Mouse (Mus musculus): ENCODE data around the gene Csnk2b. TPM values are rescaled to one million over a fixed set of nuclear protein-coding genes. Genes with fewer than 3 reads are reported as not detected.

Gene Csnk2b
- total RNA-seq, 2 experiments from 2014 or later, result 170 to 178 TPM

DNA sequence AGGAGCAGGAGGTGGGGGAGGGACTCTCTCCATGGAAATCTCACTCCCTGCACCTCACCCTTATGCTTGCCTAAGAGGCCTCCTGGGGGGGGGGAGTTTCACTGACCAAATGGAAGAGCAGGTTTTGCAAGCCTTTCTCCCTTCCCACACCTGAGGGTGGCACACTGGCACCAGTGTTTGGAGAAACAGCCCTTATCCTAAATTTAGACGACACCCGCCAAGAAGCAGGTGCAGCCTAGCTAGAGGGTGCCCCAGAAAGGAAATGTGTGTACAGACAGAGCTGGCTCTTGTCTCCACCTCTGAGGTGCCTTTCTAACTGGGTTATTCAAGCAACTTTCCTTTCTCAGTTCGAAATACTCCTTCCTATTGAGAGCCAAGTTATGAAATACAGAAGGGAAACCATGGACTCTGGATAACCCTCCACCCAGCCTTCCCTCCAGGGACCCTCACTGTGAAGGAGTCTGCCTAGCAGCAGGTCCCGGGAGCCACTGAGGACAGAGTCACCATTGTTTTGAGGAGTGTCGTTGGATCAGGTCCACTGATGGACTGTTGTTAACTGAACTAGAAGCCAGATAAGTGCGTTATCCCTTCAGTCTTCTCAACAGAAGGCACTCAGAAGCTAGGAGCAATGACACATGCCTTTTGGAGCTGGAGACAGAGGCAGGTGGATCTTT lies 51.2 kb downstream of the Csnk2b start:
- DNase-seq (ENCODE audit: low spot score in 2 of 2), result no peak
- Histone ChIP-seq H3K27ac (no peak overlapping the region), H3K4me3 (no peak overlapping the region)
- no peak for TF ChIP-seq CTCF (conservative IDR thresholded peaks at IDR 0.05)

DNA sequence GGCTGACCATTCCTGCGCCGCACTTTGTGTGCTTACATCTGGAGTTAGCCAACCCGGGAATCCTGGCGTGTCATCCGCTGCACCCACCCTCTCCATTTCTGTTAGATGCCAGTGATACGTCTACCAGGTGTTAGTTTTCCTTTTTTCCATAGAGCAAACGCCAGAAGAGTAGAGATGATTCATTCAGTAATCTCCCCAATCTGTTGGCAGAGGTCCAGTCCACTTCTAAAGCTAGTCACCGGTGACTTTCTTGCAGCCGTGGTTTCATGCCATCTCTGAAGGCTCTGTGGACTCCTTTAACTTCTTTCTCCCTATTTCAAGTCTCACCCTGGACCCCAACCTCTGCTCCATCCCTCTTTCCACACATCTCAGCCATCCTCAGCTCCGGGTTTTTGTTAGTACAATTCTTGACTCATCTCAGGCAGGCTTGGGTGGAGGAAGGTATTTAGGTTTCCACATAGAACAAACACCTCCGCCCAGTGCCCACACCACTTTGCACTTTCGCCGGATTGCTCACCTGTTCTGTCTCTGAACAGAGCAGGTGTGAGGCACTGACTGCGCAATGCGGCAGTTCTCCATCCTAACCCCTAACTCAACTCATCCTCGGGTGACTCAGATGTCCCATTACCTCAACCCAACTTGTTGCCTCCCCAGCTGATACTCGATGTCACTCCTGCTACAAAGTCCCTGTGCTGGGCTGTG lies 53.5 kb downstream of the Csnk2b start:
- Histone ChIP-seq H3K4me3 (no peak overlapping the region), H3K27ac (no peak overlapping the region)
- no peak for TF ChIP-seq CTCF (conservative IDR thresholded peaks at IDR 0.05)
- no peak for DNase-seq (ENCODE audit: low spot score in 2 of 2)

Other genes starting within 250 kb of the Csnk2b start
- gene Zbtb12, start 242.6 kb downstream of the Csnk2b start, total RNA-seq (2021), result 1 to 10 TPM; 7.5 to 9.0 TPM
- gene Gm20547, start 240.0 kb downstream of the Csnk2b start, total RNA-seq (2021), result not detected
- gene C2, start 223.8 kb downstream of the Csnk2b start, total RNA-seq (2021), result 1 to 10 TPM; 1.1 to 1.8 TPM
- 100 to 1,000 TPM; 181 to 190 TPM for gene Ehmt2, start 223.6 kb downstream of the Csnk2b start, total RNA-seq (2021)
- gene Slc44a4, start 207.6 kb downstream of the Csnk2b start, total RNA-seq (2021), result under 1 TPM in 1 of 2 experiments, not detected in 1; 0.29 TPM
- 10 to 100 TPM; 39.4 to 43.1 TPM for gene Neu1, start 190.8 kb downstream of the Csnk2b start, total RNA-seq (2021)
- gene Hspa1b, start 162.8 kb downstream of the Csnk2b start, total RNA-seq (2021), result 10 to 100 TPM; 21.4 to 24.7 TPM
- not detected for gene Gm20481, start 152.1 kb downstream of the Csnk2b start, total RNA-seq (2021)
- 10 to 100 TPM; 16.9 to 18.1 TPM for gene Hspa1a, start 149.9 kb downstream of the Csnk2b start, total RNA-seq (2021)
- gene Hspa1l, start 149.3 kb downstream of the Csnk2b start, total RNA-seq (2021), result under 1 TPM; 0.44 to 0.49 TPM
- 10 to 100 TPM; 15.9 to 21.8 TPM for gene Lsm2, start 140.2 kb downstream of the Csnk2b start, total RNA-seq (2021)
- gene Vars, start 121.1 kb downstream of the Csnk2b start, total RNA-seq (2021), result 10 to 100 TPM; 48.2 to 55.1 TPM
- gene Vwa7, start 105.5 kb downstream of the Csnk2b start, total RNA-seq (2021), result under 1 TPM; 0.20 to 0.26 TPM
- gene Sapcd1, start 94.0 kb downstream of the Csnk2b start, total RNA-seq (2021), result under 1 TPM in 1 of 2 experiments, not detected in 1; 0.67 TPM
- 1 to 10 TPM in 1 of 2 experiments, under 1 TPM in 1; 0.26 to 1.1 TPM for gene Msh5, start 75.3 kb downstream of the Csnk2b start, total RNA-seq (2021)
- 1 to 10 TPM; 9.2 to 9.6 TPM for gene Clic1, start 72.1 kb downstream of the Csnk2b start, total RNA-seq (2021)
- gene Ddah2, start 63.0 kb downstream of the Csnk2b start, total RNA-seq (2021), result 10 to 100 TPM; 13.7 to 15.8 TPM
- not detected for gene Ly6g6c, start 56.7 kb downstream of the Csnk2b start, total RNA-seq (2021)
- not detected for gene Mpig6b, start 55.9 kb downstream of the Csnk2b start, total RNA-seq (2021)
- gene Ly6g6e, start 45.2 kb downstream of the Csnk2b start, total RNA-seq (2021), result 1 to 10 TPM; 2.5 to 3.5 TPM
- 1 to 10 TPM; 1.1 TPM for gene Ly6g6d, start 44.0 kb downstream of the Csnk2b start, total RNA-seq (2021)
- gene Ly6g6f, start 36.4 kb downstream of the Csnk2b start, total RNA-seq (2021), result under 1 TPM in 1 of 2 experiments, not detected in 1; 0.52 TPM
- gene Abhd16a, start 32.8 kb downstream of the Csnk2b start, total RNA-seq (2021), result 100 to 1,000 TPM; 110 to 113 TPM
- gene Ly6g5c, start 13.8 kb downstream of the Csnk2b start, total RNA-seq (2021), result not detected
- gene Ly6g5b, start 6.6 kb downstream of the Csnk2b start, total RNA-seq (2021), result under 1 TPM in 1 of 2 experiments, not detected in 1; 0.54 TPM
- 10 to 100 TPM; 15.0 to 15.9 TPM for gene Gpank1, start 598 bp downstream of the Csnk2b start, total RNA-seq (2021)
- 10 to 100 TPM; 25.2 to 29.3 TPM for gene D17H6S53E, start 4.3 kb upstream of the Csnk2b start, total RNA-seq (2021)
- gene Apom, start 10.0 kb upstream of the Csnk2b start, total RNA-seq (2021), result under 1 TPM; 0.37 to 0.49 TPM
- 100 to 1,000 TPM; 320 to 334 TPM for gene Bag6, start 13.1 kb upstream of the Csnk2b start, total RNA-seq (2021)
- 100 to 1,000 TPM; 339 to 370 TPM for gene Prrc2a, start 42.8 kb upstream of the Csnk2b start, total RNA-seq (2021)
- 10 to 100 TPM; 11.1 to 11.8 TPM for gene Aif1, start 54.0 kb upstream of the Csnk2b start, total RNA-seq (2021)
- 1 to 10 TPM; 6.2 to 8.6 TPM for gene Lst1, start 66.4 kb upstream of the Csnk2b start, total RNA-seq (2021)
- gene Ltb, start 72.4 kb upstream of the Csnk2b start, total RNA-seq (2021), result under 1 TPM; 0.76 to 0.77 TPM
- gene Tnf, start 80.0 kb upstream of the Csnk2b start, total RNA-seq (2021), result not detected
- gene Lta, start 83.3 kb upstream of the Csnk2b start, total RNA-seq (2021), result under 1 TPM; 0.54 to 0.59 TPM
- not detected for gene Gm16181, start 98.8 kb upstream of the Csnk2b start, total RNA-seq (2021)
- 100 to 1,000 TPM; 615 to 646 TPM for gene Atp6v1g2, start 111.6 kb upstream of the Csnk2b start, total RNA-seq (2021)
- 10 to 100 TPM; 13.3 to 15.1 TPM for gene Nfkbil1, start 113.7 kb upstream of the Csnk2b start, total RNA-seq (2021)
- 100 to 1,000 TPM; 230 to 239 TPM for gene Ddx39b, start 119.7 kb upstream of the Csnk2b start, total RNA-seq (2021)
- gene H2-D1, start 140.7 kb upstream of the Csnk2b start, total RNA-seq (2021), result 10 to 100 TPM; 15.7 to 21.2 TPM
- gene H2-Q1, start 198.4 kb upstream of the Csnk2b start, total RNA-seq (2021), result under 1 TPM; 0.13 to 0.47 TPM
- gene H2-Q2, start 220.2 kb upstream of the Csnk2b start, total RNA-seq (2021), result under 1 TPM in 1 of 2 experiments, not detected in 1; 0.38 TPM

All from layer of hippocampus, adult 2 months (tissue).